18 mouse cellular contexts compared by ENCODE assay signal in the genomic region with DNA sequence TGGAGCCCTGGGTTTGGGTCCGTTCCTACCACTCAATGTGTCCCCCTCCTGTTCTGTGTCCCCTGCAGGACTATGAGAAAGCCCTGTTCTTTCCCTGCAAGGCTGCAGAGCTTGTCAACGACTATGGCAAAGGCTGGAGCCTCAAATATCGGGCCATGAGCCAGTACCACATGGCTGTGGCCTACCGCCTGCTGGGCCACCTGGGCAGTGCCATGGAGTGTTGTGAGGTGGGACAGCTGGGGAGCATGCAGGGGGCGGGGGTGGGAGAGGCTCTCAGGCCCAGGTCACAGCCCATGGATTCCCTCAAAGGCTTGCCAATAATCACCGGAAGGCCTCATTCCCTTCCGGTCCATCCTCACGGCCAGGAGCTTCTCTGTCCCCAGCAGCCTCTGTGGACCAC.
"Had no signal": no experiment of that assay in that cellular context is flagged by ENCODE, and none has a peak within 500 bp of the region (broad histone marks: within the 10 kb centered on the region; RNA-seq: fewer than 3 reads in every experiment).

No protein-coding gene starts in this region.

- H3K27ac ChIP-seq: limb, embryonic 12.5 days; limb, embryonic 15.5 days; liver, embryonic 13.5 days; neural tube, embryonic 12.5 days; neural tube, embryonic 15.5 days; stomach, embryonic 15.5 days had no signal

- H3K27me3 ChIP-seq: limb, embryonic 12.5 days; limb, embryonic 15.5 days; liver, embryonic 13.5 days; neural tube, embryonic 12.5 days; neural tube, embryonic 15.5 days; stomach, embryonic 15.5 days had no signal

- H3K4me1 ChIP-seq: limb, embryonic 12.5 days; limb, embryonic 15.5 days; neural tube, embryonic 12.5 days; neural tube, embryonic 15.5 days had no signal

- H3K9ac ChIP-seq: limb, embryonic 12.5 days; limb, embryonic 15.5 days; liver, embryonic 13.5 days; neural tube, embryonic 12.5 days; neural tube, embryonic 15.5 days; stomach, embryonic 15.5 days had no signal

- H3K4me2 ChIP-seq: limb, embryonic 12.5 days; limb, embryonic 15.5 days; liver, embryonic 13.5 days; midbrain, embryonic 11.5 days; neural tube, embryonic 12.5 days; neural tube, embryonic 15.5 days; stomach, embryonic 15.5 days had no signal

- H3K4me3 ChIP-seq: limb, embryonic 12.5 days; limb, embryonic 15.5 days; liver, embryonic 13.5 days; neural tube, embryonic 12.5 days; neural tube, embryonic 15.5 days; stomach, embryonic 15.5 days had no signal

- H3K36me3 ChIP-seq: limb, embryonic 12.5 days; limb, embryonic 15.5 days; liver, embryonic 13.5 days; neural tube, embryonic 12.5 days; neural tube, embryonic 15.5 days; stomach, embryonic 15.5 days had no signal

- DNase-seq: kidney, adult 9 months; kidney, postnatal 14 days; kidney, postnatal 4 days; left cerebral cortex, postnatal 4 days; liver, embryonic 13.5 days; lung, adult 2 months; lung, postnatal 14 days; lung, postnatal 4 days; midbrain, embryonic 14.5 days; right cerebral cortex, adult 18-20 months; right cerebral cortex, postnatal 25 days; spleen, adult 18-20 months had no signal

- H3K9me3 ChIP-seq: limb, embryonic 12.5 days; limb, embryonic 15.5 days; liver, embryonic 13.5 days; neural tube, embryonic 12.5 days; neural tube, embryonic 15.5 days; stomach, embryonic 15.5 days had no signal
